Mouse (Mus musculus): ENCODE results near the gene Cd27. TPM values are rescaled to one million over a fixed set of nuclear protein-coding genes. Genes with fewer than 3 reads are reported as not detected.
A peak's percentile ranks its signal among the peaks of the same experiment; 100 is the strongest.
"Not testable (repeated sequence)": the region's sequence is repeated elsewhere in the genome, so short reads cannot be mapped to it uniquely, and the experiment has no call there.

Cd27 gene
- total RNA-seq (2021) = under 1 TPM; 0.19 to 0.68 TPM
- long read RNA-seq, experiment 1, partial matches to known transcripts = 1 of 5 reads
- long read RNA-seq, experiment 1, other reads (novel, unspliced or antisense) = 4 of 5 reads
- long read RNA-seq, experiment 2, partial matches to known transcripts = 0 of 3 reads
- long read RNA-seq, experiment 2, other reads (novel, unspliced or antisense) = 3 of 3 reads

GRCm38 (mm10) chr6:125236782-125237181 is at the start of gene Cd27:
TSS of gene Cd27 (minus strand) at chr6:125237010.
- DNase-seq (ENCODE audit: low spot score) = no peak

GRCm38 (mm10) chr6:125285890-125286289 is 49.1 kb upstream of the Cd27 start, which contains the start of gene Tuba3a:
TSS of gene Tuba3a (minus strand) at chr6:125286042.
- no peak for DNase-seq (ENCODE audit: low spot score)

- DNase-seq (ENCODE audit: low spot score) = no peak
Measured at GRCm38 (mm10) chr6:125284751-125285150, 47.9 kb upstream of the Cd27 start.

DNA sequence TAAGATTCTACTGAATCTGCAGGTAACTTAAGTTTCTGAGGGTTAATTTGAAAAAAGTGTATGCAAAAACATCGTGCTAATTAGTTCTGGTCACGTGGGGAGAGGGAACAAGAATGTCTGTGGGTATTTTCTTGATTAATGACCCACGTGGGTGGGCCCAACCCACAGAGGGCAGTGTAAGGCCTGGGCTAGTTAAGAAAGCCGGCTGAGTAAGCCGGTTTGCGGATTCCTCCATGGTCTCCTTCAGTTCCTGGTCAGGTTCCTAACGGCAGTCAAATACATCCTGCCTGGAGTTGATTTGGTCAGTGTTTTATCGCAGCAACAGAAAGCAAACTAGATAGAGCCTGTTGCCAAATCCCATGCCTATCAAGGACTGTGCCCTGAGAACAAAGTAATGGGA is 47.4 kb upstream of the Cd27 start:
- no peak for DNase-seq (ENCODE audit: low spot score)

- DNase-seq (ENCODE audit: low spot score) = not testable (repeated sequence)
Measured at GRCm38 (mm10) chr6:125282721-125283120, 45.9 kb upstream of the Cd27 start.

GRCm38 (mm10) chr6:125279729-125280128 is 42.9 kb upstream of the Cd27 start:
- no peak for DNase-seq (ENCODE audit: low spot score)

DNA sequence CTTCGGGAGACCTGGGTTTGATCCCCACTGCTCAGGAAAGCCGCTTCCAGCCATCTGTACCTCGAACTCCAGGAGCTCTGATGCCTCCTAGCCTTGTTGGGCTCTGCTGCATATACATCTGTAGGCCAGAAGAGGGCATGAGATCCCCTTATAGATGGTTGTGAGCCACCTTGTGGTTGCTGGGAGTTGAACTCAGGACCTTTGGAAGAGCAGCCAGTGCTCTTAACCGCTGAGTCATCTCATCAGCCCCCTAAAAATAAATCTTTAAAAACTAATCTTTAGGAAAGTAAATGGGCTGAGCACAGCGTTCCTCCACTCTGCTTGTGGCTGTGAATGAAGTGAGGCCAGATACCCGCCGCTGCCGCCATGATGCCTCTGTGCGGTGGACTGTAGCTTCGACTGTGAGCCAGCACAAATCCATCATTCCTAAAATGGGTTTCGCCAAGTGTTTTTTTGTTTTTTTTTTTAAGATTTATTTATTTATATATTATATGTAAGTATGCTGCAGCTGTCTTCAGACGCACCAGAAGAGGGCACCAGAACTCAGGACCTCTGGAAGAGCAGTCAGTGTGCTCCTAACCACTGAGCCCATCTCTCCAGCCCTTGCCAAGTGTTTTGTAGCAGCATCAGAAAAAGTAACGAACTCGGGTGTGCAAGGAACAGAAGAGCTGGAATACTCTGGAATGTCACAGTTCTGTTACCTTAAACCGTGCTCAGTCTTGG is 38.2 kb upstream of the Cd27 start:
- no peak for DNase-seq (ENCODE audit: low spot score)

GRCm38 (mm10) chr6:125272228-125272785 is 35.5 kb upstream of the Cd27 start:
- DNase-seq (ENCODE audit: low spot score) = no peak

DNA sequence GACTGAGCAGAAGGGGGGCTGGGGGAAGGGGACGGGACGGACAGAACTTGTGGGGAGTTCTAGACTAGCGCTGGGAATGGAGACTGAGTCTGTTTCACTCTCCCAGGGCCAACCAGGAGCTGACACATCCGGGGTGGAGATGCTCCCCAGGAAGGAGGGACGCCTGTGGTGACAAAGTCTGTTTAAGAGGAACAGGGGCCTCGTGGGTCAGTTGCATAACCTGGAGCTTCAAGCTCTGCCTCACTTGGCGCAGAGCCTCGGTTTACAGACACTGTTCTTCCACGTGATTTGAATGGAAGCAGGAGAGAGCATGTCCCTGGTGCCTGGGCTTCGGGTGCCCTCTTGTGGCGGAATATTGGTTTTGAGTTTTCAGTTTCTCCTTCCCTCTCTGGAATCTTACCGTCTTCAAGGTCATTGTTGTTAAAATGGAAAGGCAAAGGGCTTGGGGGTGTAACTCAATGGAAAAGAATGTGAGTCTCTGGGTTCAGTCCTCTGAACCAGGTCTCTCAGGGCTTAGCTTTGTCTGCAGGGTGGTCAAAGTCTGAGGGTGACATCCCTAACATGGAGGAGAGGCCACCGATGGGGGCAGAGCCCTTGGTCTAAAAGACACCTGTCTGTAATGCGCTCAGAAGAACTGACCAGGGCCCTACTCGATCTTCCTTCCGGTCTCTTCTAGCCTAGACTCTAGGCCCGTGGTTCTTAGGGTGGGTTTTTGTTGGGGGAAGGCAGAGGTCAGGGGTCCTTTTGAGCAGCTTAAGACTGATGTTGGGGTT is 34.8 kb upstream of the Cd27 start:
- DNase-seq (ENCODE audit: low spot score) = peak; percentile 95

DNA sequence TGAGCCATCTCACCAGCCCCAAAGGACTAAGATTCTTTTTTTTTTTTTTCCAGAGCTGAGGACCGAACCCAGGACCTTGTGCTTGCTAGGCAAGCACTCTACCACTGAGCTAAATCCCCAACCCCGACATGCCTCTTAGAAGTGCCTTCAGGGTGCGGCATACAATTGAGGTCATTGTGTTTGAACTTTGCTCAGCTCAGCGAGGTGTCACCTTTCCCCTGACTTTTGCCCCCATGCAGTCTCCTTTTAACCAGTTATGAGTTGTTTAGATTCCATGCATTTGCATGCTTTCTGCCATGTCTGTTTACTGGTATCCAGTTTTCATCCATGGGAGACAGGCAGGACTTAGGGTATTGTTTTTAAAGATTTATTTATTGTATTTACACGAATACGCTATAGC is 32.0 kb upstream of the Cd27 start:
- DNase-seq (ENCODE audit: low spot score) = no peak

DNA sequence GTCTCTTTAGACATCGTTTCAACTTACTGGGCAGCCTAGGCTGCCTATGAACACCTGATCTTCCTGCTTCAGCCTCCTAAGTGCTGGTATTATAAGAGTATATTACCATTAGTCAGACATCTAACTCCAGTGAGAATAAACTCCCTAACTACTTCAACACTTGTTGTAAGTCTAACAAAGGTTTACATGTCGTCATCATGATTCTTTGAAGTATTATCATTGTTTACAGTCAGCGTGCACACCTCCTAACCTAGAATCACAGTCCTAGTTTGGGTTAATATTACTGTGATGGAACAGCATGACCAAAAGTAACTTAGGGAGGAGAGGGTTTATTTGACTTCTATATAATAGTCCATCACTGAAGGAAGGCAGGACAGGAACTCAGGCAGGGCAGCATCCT is 30.7 kb upstream of the Cd27 start:
- DNase-seq (ENCODE audit: low spot score) = no peak

- DNase-seq (ENCODE audit: low spot score) = not testable (repeated sequence)
Measured at GRCm38 (mm10) chr6:125266600-125266999, 29.8 kb upstream of the Cd27 start.

GRCm38 (mm10) chr6:125266091-125266490 is 29.3 kb upstream of the Cd27 start:
- no peak for DNase-seq (ENCODE audit: low spot score)

DNA sequence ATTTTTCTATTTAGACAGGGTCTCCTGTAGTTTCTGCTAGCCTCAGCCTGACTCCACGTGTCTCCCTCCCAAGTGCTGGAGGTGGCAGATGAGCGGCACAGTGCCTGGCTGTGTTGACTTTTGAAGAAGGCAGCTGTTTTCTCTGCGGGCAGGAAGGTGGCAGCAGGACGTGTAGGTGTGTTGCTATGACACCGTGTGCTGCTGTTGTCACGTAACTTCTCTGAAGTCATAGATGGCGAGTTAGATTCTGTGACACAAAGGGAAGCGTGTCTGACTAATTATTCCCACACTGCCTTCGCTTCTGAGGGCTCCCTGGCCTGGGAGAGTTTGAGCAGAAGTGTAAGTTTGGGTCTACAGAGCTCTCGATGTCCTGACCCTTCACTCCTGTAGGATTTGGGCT is 28.4 kb upstream of the Cd27 start:
- DNase-seq (ENCODE audit: low spot score) = no peak

DNA sequence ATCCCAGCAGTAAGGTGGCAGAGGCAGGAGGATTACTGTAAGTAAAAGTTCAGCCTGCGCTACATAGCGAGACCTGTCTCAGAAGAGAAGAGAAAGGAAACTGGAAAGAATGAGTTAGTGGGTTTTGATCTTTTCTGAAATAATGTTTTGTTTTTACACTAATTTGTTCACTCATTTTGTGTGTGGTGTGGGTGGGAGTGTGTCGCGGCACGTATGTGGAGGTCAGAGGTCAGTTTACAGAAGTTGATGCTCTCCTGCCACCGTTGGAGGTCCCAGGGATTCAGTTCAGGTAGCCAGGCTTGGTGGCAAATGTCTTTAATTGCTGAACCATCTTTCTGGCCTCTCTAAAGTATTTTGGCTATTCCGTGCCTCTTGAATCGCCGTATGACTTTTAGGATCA is 27.4 kb upstream of the Cd27 start:
- DNase-seq (ENCODE audit: low spot score) = no peak

DNA sequence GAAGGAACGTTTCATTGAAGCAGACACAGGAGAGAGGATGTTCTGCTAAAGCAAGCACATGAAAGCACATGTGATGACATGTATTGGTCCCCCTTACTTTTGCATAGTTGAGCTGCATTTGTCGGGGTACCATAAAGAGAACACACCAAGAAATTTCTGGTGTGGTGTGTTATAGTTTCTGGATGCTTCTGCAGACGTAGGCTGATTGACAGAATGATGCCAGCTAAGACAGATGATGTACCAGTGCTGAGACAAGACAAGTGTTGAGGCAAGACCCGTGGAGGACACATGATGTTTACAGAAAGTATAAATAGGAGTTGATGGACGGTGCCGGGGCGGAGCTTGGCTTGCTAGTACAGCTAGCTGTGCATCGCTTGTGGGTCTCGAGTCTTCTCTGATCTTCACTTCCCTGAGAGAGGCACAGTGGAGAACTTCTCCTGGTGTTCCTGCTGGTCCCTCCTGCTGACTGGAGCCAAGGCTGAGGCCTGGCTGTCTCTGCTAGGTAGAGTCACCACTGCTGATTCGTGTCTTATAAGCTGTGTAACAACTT is 23.3 kb upstream of the Cd27 start:
- no peak for DNase-seq (ENCODE audit: low spot score)

DNA sequence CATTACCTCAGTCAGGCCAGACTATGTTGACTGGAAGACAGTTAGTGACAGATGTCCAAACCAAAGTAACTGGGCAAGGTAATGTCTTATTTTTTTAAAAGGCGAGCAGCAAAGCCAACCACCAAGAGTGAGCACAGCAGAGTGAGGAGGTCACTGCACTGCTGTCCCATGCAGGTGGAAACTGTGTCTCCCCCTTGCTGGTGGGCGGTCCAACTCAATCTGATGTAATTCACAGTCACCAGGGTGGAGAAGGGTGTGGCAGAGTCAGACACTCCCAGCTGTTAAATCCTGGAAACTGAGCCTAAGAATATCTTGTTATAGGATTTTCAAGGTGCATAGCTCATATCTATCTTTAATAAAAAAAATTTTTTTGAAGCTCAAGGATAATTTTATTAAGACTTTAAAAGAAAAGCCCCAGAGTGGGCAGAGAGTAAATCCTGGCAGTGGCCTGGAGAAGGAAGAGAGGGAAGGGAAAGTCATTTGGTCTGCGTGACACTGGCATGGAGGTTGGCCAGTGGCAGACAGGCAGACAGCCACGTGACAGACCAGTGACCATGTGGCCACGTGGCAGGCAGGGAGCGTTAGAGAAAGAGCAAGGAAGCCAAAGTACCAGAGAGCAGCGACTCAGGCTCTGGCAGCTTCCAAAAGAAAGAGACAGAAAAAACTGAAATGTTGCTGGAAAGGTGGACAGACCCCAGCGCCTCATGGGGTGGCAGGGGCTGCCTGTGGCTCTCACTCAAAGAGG is 19.6 kb upstream of the Cd27 start:
- peak; percentile 58 for DNase-seq (ENCODE audit: low spot score)

- no peak for DNase-seq (ENCODE audit: low spot score)
Measured at GRCm38 (mm10) chr6:125255516-125256044, 18.8 kb upstream of the Cd27 start.

DNA sequence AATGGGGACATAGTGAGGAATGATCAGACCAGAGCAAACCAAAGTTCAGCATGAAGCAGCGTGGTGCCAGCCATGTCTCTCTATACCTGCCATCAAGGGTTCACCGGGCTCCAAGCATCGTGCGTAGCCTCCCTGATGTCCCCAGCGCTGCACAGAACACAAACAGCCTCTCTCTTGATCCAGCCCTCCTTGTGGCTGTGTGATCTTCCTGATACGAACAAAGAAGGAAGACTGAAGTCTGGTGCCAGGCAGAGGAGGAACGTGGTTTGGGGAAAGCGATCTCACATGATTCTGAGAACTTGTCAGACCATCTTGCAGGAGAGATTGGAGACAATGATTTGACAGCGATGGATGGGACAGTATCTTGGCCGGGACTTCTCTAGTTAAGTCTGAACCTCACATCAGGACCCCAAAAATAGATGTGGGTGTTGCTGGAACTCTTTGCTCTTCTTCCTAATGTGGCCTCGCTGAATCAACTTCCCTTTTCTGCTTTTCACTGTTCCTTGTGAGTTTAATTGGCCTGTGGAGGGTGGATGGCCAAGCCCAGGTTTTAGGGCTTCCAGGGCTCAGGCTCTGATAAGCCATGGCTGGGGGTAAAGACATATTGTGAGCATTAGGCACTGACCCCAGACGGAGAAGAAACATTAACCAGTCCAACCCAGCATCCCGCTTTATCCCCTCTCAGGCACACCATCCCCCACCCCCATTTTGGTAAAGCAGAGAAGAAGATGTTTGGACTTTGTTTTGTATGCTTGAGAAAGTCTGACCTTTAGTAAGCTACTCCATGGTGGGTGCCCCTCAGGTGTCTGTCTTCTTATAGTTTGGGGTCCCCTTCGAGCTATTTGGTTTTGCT is 17.3 kb upstream of the Cd27 start:
- DNase-seq (ENCODE audit: low spot score) = no peak

DNA sequence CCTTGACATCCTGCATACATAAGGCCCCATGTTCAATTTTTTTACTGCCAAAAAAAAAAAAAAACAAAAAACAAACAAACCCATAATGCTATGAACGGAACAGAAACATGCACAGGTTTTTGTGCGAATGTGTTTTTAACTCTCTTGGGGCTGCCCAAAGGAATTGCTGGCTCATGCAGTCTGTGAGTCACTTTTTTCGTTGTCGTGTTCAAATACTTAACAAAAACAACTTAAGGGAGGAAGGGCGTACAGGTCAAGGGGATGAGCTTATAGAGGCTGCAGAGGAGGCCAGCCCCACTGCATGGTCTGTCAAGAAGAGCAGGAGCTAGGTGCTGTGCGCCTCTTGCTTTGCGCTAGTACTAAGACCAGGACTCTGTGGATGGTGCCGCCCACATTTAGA is 15.9 kb upstream of the Cd27 start:
- no peak for DNase-seq (ENCODE audit: low spot score)

Data from gastrocnemius, adult 18-20 months (tissue).